Mouse (Mus musculus) CH12.LX (cell line): ENCODE results near the gene Cfap61. TPM values are rescaled to one million over a fixed set of nuclear protein-coding genes. Genes with fewer than 3 reads are reported as not detected.

ENCODE experiments used
- DNase-seq: peaks from one replicate; pipeline ENCODE4 v3.0.0-alpha.2; 2013; ENCODE audit errors: extremely low read depth
- H3K27ac ChIP-seq: 2 replicates; pipeline ENCODE4 v1.5.1; 2012; ENCODE audit warnings: low read depth, mild to moderate bottlenecking, control low read depth, moderate library complexity; ENCODE audit not compliant: insufficient read depth
- H3K27me3 ChIP-seq: replicated peaks from 2 replicates; pipeline ENCODE3; 2012; ENCODE audit warnings: inconsistent platforms
- H3K36me3 ChIP-seq, 2 experiments: replicated peaks in 1 of 2; 2 replicates each; pipeline versions ENCODE3 to v1.6.1; 2012; ENCODE audit warnings: inconsistent platforms in 1 of 2, low read length in 1 of 2, mild to moderate bottlenecking in 1 of 2, mixed read lengths in 1 of 2, moderate library complexity in 1 of 2; ENCODE audit not compliant: control insufficient read depth in 1 of 2, insufficient read depth in 1 of 2
- H3K4me1 ChIP-seq, 2 experiments: 2 replicates each; pipeline ENCODE4 v1.6.1; 2012; ENCODE audit warnings: inconsistent platforms in 1 of 2, moderate library complexity in 1 of 2; ENCODE audit not compliant: insufficient read depth in 2 of 2, control insufficient read depth in 1 of 2
- H3K4me2 ChIP-seq: 2 replicates; pipeline ENCODE4 v1.6.1; 2012; ENCODE audit warnings: low read depth, mild to moderate bottlenecking, control low read depth; ENCODE audit not compliant: poor library complexity, insufficient read depth, severe bottlenecking
- H3K4me3 ChIP-seq, 3 experiments: fragments of 150-350 bp in 1 of 3; sonication (generic) in 1 of 3; replicated peaks in 1 of 3; 2 replicates each; pipeline versions ENCODE3 to v1.5.1; 2011 to 2012; ENCODE audit warnings: low read depth in 2 of 3, low read length in 2 of 3, mild to moderate bottlenecking in 2 of 3, moderate library complexity in 2 of 3, control low read depth in 1 of 3, improper control_type of control experiment in 1 of 3, inconsistent platforms in 1 of 3, mixed read lengths in 1 of 3; ENCODE audit not compliant: poor library complexity in 1 of 3
- H3K79me2 ChIP-seq: replicated peaks from 2 replicates; pipeline ENCODE4 v1.6.1; 2012; ENCODE audit warnings: mild to moderate bottlenecking, moderate library complexity; ENCODE audit not compliant: control insufficient read depth, poor library complexity, insufficient read depth, severe bottlenecking; ENCODE audit errors: extremely low read depth
- H3K9ac ChIP-seq: 2 replicates; pipeline ENCODE4 v1.6.1; 2012; ENCODE audit warnings: low read depth, mild to moderate bottlenecking, control low read depth, moderate library complexity; ENCODE audit not compliant: insufficient read depth
- H3K9me3 ChIP-seq: replicated peaks from 2 replicates; pipeline ENCODE3; 2012; ENCODE audit warnings: low read length, inconsistent platforms, mixed read lengths
- BHLHE40 ChIP-seq: IDR thresholded peaks from 2 replicates; pipeline ENCODE4 v1.6.1; 2011; ENCODE audit warnings: mild to moderate bottlenecking, low read depth, low read length, improper control_type of control experiment
- CHD1 ChIP-seq: IDR thresholded peaks from 2 replicates; pipeline ENCODE4 v1.6.1; 2012; ENCODE audit warnings: low read depth, low read length, improper control_type of control experiment, inconsistent platforms
- CHD2 ChIP-seq: IDR thresholded peaks from 2 replicates; pipeline ENCODE4 v1.6.1; 2011; ENCODE audit warnings: low read length, improper control_type of control experiment
- CTCF ChIP-seq, 2 experiments: IDR thresholded peaks in 1 of 2; conservative IDR thresholded peaks in 1 of 2; 2 replicates each; pipeline ENCODE4 v1.5.1; 2011 to 2012; ENCODE audit warnings: low read depth in 2 of 2, low read length in 2 of 2, improper control_type of control experiment in 1 of 2, inconsistent platforms in 1 of 2, mild to moderate bottlenecking in 1 of 2, moderate library complexity in 1 of 2
- ELF1 ChIP-seq: IDR thresholded peaks from 2 replicates; pipeline ENCODE4 v1.6.1; 2014; ENCODE audit warnings: low read depth, mild to moderate bottlenecking, inconsistent platforms, low read length, improper control_type of control experiment
- ETS1 ChIP-seq: conservative IDR thresholded peaks from 2 replicates; pipeline ENCODE4 v1.6.1; 2012; ENCODE audit warnings: low read depth, mild to moderate bottlenecking, inconsistent platforms, low read length, improper control_type of control experiment, moderate library complexity
- GABPA ChIP-seq: IDR thresholded peaks from 2 replicates; pipeline ENCODE4 v1.6.1; 2012; ENCODE audit warnings: low read depth, low read length, improper control_type of control experiment, inconsistent platforms; ENCODE audit not compliant: insufficient replicate concordance
- HCFC1 ChIP-seq: IDR thresholded peaks from 2 replicates; pipeline ENCODE4 v1.6.1; 2012; ENCODE audit warnings: low read depth, mild to moderate bottlenecking, inconsistent platforms, low read length, improper control_type of control experiment
- IRF4 ChIP-seq: IDR thresholded peaks from 2 replicates; pipeline ENCODE4 v1.6.1; 2014; ENCODE audit warnings: low read depth, mild to moderate bottlenecking, inconsistent platforms, low read length, improper control_type of control experiment
- JUN ChIP-seq: IDR thresholded peaks from 2 replicates; pipeline ENCODE4 v1.6.1; 2011; ENCODE audit warnings: low read depth, mild to moderate bottlenecking, low read length, improper control_type of control experiment, moderate library complexity; ENCODE audit not compliant: insufficient read depth
- JUND ChIP-seq: conservative IDR thresholded peaks from 2 replicates; pipeline ENCODE4 v1.6.1; 2011; ENCODE audit warnings: low read depth, low read length, improper control_type of control experiment
- KAT2A ChIP-seq: IDR thresholded peaks from 2 replicates; pipeline ENCODE4 v1.6.1; 2012; ENCODE audit warnings: low read length, improper control_type of control experiment, inconsistent platforms; ENCODE audit not compliant: insufficient replicate concordance
- MAFK ChIP-seq: IDR thresholded peaks from 2 replicates; pipeline ENCODE4 v1.6.1; 2011; ENCODE audit warnings: low read length, improper control_type of control experiment; ENCODE audit not compliant: insufficient replicate concordance
- MAX ChIP-seq: IDR thresholded peaks from 2 replicates; pipeline ENCODE4 v1.6.1; 2011; ENCODE audit warnings: low read length, improper control_type of control experiment
- MEF2A ChIP-seq: IDR thresholded peaks from 2 replicates; pipeline ENCODE4 v1.6.1; 2014; ENCODE audit warnings: low read depth, mild to moderate bottlenecking, inconsistent platforms, low read length, improper control_type of control experiment, borderline replicate concordance
- MXI1 ChIP-seq: IDR thresholded peaks from 2 replicates; pipeline ENCODE4 v1.6.1; 2011; ENCODE audit warnings: mild to moderate bottlenecking, low read depth, low read length, improper control_type of control experiment
- MYC ChIP-seq: IDR thresholded peaks from 2 replicates; pipeline ENCODE4 v1.6.1; 2011; ENCODE audit warnings: low read depth, mild to moderate bottlenecking, improper control_type of control experiment, low read length
- NELFE ChIP-seq: IDR thresholded peaks from 2 replicates; pipeline ENCODE4 v1.6.1; 2011; ENCODE audit warnings: low read depth, low read length, improper control_type of control experiment
- NRF1 ChIP-seq: IDR thresholded peaks from 2 replicates; pipeline ENCODE4 v1.6.1; 2014; ENCODE audit warnings: low read depth, mild to moderate bottlenecking, inconsistent platforms, low read length, improper control_type of control experiment, moderate library complexity
- PAX5 ChIP-seq: IDR thresholded peaks from 2 replicates; pipeline ENCODE4 v1.6.1; 2012; ENCODE audit warnings: low read length, inconsistent platforms, mixed read lengths
- POLR2A ChIP-seq: IDR thresholded peaks from 2 replicates; pipeline ENCODE4 v1.6.1; 2011; ENCODE audit warnings: low read depth, mild to moderate bottlenecking, improper control_type of control experiment, low read length
- POLR2AphosphoS2 ChIP-seq: IDR thresholded peaks from 2 replicates; pipeline ENCODE4 v1.6.1; 2011; ENCODE audit warnings: low read depth, low read length, improper control_type of control experiment
- RCOR1 ChIP-seq: conservative IDR thresholded peaks from 2 replicates; pipeline ENCODE4 v1.6.1; 2012; ENCODE audit warnings: low read depth, mild to moderate bottlenecking, inconsistent platforms, low read length, improper control_type of control experiment
- SIN3A ChIP-seq: IDR thresholded peaks from 2 replicates; pipeline ENCODE4 v1.6.1; 2012; ENCODE audit warnings: low read length, improper control_type of control experiment, inconsistent platforms
- TBP ChIP-seq: conservative IDR thresholded peaks from 2 replicates; pipeline ENCODE4 v1.6.1; 2011; ENCODE audit warnings: low read depth, low read length, improper control_type of control experiment
- TCF12 ChIP-seq: IDR thresholded peaks from 2 replicates; pipeline ENCODE4 v1.6.1; 2014; ENCODE audit warnings: low read depth, mild to moderate bottlenecking, inconsistent platforms, low read length, improper control_type of control experiment
- UBTF ChIP-seq: IDR thresholded peaks from 2 replicates; pipeline ENCODE4 v1.6.1; 2012; ENCODE audit warnings: low read depth, mild to moderate bottlenecking, inconsistent platforms, low read length, improper control_type of control experiment, moderate library complexity
- USF1 ChIP-seq: IDR thresholded peaks from 2 replicates; pipeline ENCODE4 v1.6.1; 2014; ENCODE audit warnings: low read depth, mild to moderate bottlenecking, inconsistent platforms, low read length, improper control_type of control experiment
- USF2 ChIP-seq: conservative IDR thresholded peaks from 2 replicates; pipeline ENCODE4 v1.6.1; 2011; ENCODE audit warnings: low read depth, low read length, improper control_type of control experiment
- ZC3H11A ChIP-seq: IDR thresholded peaks from 2 replicates; pipeline ENCODE4 v1.6.1; 2012; ENCODE audit warnings: low read depth, mild to moderate bottlenecking, inconsistent platforms, low read length, improper control_type of control experiment
- ZKSCAN1 ChIP-seq: IDR thresholded peaks from 2 replicates; pipeline ENCODE4 v1.6.1; 2012; ENCODE audit warnings: low read depth, inconsistent platforms, low read length, improper control_type of control experiment, borderline replicate concordance
- ZMIZ1 ChIP-seq: IDR thresholded peaks from 2 replicates; pipeline ENCODE4 v1.6.1; 2012; ENCODE audit warnings: low read depth, mild to moderate bottlenecking, inconsistent platforms, low read length, improper control_type of control experiment
- dilution Hi-C: fragments of 300-500 bp; cut with MboI; formaldehyde crosslinking; loops from 2 replicates; pipeline ENCODE4 v1.14.3; 2020; ENCODE audit warnings: low sequenced_read_pairs; ENCODE audit not compliant: extremely low pct_unique_long_range_greater_than_20kb, extremely low pct_ligation_motif_present
- in situ Hi-C: fragments of 300-500 bp; cut with MboI; formaldehyde crosslinking; loops from 3 replicates; pipeline ENCODE4 v1.14.3; 2019; ENCODE audit warnings: low sequenced_read_pairs, low pct_ligation_motif_present, low pct_unique_long_range_greater_than_20kb, mixed read lengths
- polyA plus RNA-seq: library from polyadenylated mRNA; unstranded; fragments of >175 nt; gene quantifications from 2 replicates; pipeline ENCODE4 v1.2.1, GENCODE M21; 2012; ENCODE audit warnings: low read depth; ENCODE audit not compliant: insufficient read length
- total RNA-seq, 2 experiments: library from RNA; depleted of rRNA; stranded (reverse); fragments of 300-350 nt in 1 of 2; fragments of >200 nt in 1 of 2; gene quantifications; 2 replicates each; pipeline ENCODE4 v1.2.3; 2012 to 2014

The Cfap61 gene
- total and polyA plus RNA-seq, 3 experiments = 0.34 TPM; not detected in 2

GRCm38 (mm10) chr2:146250236-146250904 is 315.8 kb downstream of the Cfap61 start:
- Histone ChIP-seq H3K9ac (no peak overlapping the region), H3K27me3 (no peaks in the 10 kb centered on the region)
- in situ Hi-C loops = no loop called here
- TF ChIP-seq GABPA (no peak), JUND (no peak), ETS1 (no peak), USF2 (no peak), UBTF (no peak)
- TF ChIP-seq, all 38 proteins: peak for 0
- no peaks in the 10 kb centered on the region for H3K79me2 ChIP-seq
- no peak overlapping the region for H3K4me2 ChIP-seq
- H3K27ac ChIP-seq = no peak overlapping the region
- H3K36me3 ChIP-seq = peaks cover 0 to 41% of the 10 kb centered on the region in 2 experiments
- no peak for DNase-seq
- H3K4me1 ChIP-seq = peaks cover 10 to 62% of the 10 kb centered on the region in 2 experiments; a peak in 3 of 4 replicates
- no peaks in the 10 kb centered on the region for H3K9me3 ChIP-seq
- no peak overlapping the region for H3K4me3 ChIP-seq
- dilution Hi-C loops = no loop called here

GRCm38 (mm10) chr2:146254387-146254786 is 319.8 kb downstream of the Cfap61 start:
- DNase-seq = peak; percentile 81
- Histone ChIP-seq H3K4me2 (0 out of 2 replicates have a peak overlapping the region, but pooled peaks have one; percentile 41), H3K79me2 (no peaks in the 10 kb centered on the region), H3K36me3 (peaks cover 0 to 26% of the 10 kb centered on the region in 2 experiments), H3K4me3 (no peak overlapping the region), H3K27ac (no peak overlapping the region), H3K9ac (no peak overlapping the region), H3K9me3 (no peaks in the 10 kb centered on the region), H3K4me1 (peaks cover 28 to 74% of the 10 kb centered on the region in 2 experiments), H3K27me3 (no peaks in the 10 kb centered on the region)
- in situ Hi-C loops = no loop called here
- dilution Hi-C loops = no loop called here
- TF ChIP-seq NRF1 (no peak), USF1 (no peak), TBP (no peak), NELFE (no peak), POLR2A (no peak), IRF4 (peak; percentile 89), KAT2A (no peak), CTCF (conservative IDR thresholded peaks at IDR 0.05 in 1 of 2, IDR thresholded peaks at IDR 0.05 in 1 of 2; ENCODE audit: low read depth in 2 of 2, low read length in 2 of 2) (no peak), MYC (no peak), TCF12 (peak; percentile 68), ZKSCAN1 (no peak), ELF1 (no peak), MAX (no peak), MEF2A (peak; percentile 67; the same call in 1 of the 2 replicates), HCFC1 (no peak), POLR2AphosphoS2 (no peak), CHD2 (peak; percentile 66; the same call in 1 of the 2 replicates), USF2 (no peak), ZC3H11A (no peak), MXI1 (peak; percentile 58), CHD1 (no peak), BHLHE40 (peak; percentile 75), ZMIZ1 (no peak), JUND (peak; percentile 85), PAX5 (no peak), JUN (peak; percentile 99), RCOR1 (peak; percentile 96), UBTF (no peak), MAFK (peak; percentile 85), SIN3A (peak; percentile 46; the same call in 1 of the 2 replicates)
